Mouse (Mus musculus): ENCODE measurements at regions not wholly inside any gene's neighbourhood (a gene's known extent, or its start where the extent isn't known, plus 50 kb on each side); places are given as distances from the start of the nearest gene placed in this dataset.

DNA sequence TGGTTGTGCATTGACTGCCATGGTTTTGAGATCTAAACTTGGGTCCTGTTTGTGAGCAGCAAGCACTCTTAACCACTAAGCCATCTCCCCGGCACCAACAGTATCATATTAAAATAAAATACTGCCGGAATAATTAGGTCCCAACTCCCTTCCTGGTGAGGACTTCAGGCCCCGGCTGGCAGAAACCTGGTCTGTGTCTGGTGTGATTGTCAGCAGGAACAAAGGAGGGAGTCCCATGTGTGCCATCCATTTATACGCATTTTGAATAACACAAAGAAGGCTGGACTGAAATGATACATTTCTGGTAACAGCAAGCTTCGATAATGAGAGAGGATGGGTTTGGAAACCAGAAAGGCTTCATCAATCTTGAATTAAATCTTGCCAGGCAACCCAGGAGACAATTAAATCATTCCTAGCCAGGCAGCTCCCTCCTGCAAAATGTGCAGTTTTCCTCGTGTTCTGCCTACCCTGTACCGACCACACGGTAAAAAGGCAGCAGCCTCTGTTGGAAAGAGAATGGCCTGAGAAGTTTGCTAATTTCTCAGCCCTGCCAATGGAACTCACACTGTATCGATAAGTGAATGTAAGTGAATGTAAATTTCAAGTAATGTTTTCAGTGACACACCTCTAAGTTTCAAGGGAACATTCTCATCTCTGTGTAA is 80.5 kb upstream of the Zwint start:
- no peak for DNase-seq

DNA sequence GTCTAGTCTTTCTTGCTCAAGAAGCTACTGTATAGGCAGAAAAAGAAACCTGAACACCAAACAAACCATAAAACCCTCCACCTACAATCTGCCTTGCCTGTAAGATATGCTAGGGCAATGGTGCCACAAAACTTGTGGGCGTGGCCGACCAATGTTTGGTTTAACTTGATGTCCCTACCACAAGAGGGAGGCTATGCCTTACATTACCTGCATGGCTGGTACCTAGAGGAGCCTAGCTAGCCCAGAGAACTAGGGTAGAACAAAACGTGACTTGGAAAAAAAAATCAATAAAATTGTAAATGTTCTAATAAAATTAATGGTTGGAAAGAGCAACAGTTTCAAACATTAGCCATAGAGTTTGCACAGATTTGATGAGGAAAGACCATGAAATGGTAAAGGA is 76.9 kb upstream of the Zwint start:
- no peak for DNase-seq

DNA sequence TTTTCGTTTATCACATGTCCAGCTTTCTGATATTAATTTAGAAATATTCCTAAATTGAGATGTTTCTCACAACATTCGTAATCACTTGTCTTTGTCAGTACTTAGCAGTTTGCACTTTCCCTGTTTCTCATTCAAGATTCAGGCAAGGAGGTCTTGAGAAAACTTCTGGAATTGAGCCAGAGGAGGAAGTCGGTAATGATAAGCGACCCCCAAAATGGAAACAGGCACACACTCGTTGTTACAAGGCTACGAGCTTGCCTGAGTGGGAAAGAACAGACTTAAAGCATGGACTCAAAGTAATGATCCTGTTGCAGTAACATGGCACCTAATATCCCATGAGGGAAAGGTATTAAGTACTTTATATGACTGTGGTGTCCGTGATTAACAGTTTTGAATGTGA is 76.1 kb upstream of the Zwint start:
- no peak for DNase-seq

DNA sequence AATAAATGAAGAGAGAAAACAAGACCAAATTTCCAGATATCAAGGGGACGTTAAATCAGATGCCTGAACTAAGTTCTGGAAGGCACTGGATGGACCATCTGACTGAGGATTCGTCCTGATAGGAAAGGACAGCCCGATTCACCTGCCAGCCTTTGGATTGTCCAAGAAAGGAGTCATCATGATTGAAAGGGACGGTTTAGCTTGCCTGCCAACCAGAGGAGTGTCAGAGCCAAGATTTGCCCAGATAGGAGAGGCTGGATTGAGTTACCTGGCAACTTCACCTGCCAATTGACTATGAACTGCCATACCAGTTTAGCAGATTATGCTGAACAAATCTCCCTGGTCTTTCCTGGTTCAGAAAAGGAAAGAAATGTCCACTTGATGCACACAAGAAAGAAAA is 73.3 kb upstream of the Zwint start:
- no peak for DNase-seq

DNA sequence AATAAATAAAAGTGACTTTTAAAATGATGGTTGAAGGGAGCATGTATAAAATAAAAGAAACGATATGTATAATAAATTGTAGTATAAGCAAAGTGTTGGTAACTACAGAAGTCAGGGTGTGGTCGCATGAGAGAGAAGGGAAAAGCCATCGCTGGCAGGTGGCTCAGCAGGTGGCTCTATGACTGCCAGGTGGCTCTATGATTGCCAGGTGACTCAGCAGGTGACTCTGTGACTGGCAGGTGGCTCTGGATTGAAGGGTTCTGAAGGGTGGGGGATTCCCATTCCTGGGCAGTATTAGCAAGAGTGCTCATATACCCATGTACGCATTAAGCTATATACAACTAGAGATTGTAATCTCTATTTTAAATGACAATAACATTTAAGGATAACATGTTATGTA is 66.1 kb upstream of the Zwint start:
- no peak for DNase-seq

DNA sequence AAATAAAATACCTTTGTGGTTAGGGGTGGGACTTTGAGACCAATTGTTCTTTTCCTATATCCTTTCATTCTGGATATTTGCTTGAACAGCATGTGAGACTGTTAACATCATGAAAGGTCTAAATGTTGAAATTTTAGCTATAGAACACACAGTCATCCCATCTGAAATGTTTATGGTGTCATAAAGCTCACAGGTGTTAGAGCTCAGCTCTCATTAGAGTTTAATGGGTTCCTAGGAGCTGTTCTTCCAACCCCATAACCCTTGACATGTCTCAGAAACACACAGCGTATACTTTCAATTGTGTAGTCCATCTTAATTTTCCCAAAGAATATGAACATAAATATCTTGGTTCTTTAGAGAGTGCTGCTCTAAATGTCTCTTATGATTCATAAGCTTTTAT is 61.6 kb upstream of the Zwint start:
- no peak for DNase-seq
